Mouse (Mus musculus) erythroblast, embryonic 14.5 days (primary cell): Measurements from ENCODE around the gene Ramp2.

Source experiments
- GATA1 ChIP-seq: IDR thresholded peaks from 2 replicates; pipeline ENCODE4 v1.6.1; 2012; ENCODE audit warnings: low read length, inconsistent platforms, mixed read lengths
- TAL1 ChIP-seq: IDR thresholded peaks from 3 replicates; pipeline ENCODE4 v1.6.1; 2012; ENCODE audit warnings: low read length, inconsistent platforms, mixed read lengths

GRCm38 (mm10) chr11:101269577-101270116 is 23.8 kb downstream of the Ramp2 start:
- TF ChIP-seq GATA1, result no peak
- no peak for TF ChIP-seq TAL1
